Mouse (Mus musculus) neutrophil, adult 5-6 weeks (primary cell): Measurements from ENCODE around the gene Arhgap25. TPM values are rescaled to one million over a fixed set of nuclear protein-coding genes. Genes with fewer than 3 reads are reported as not detected.
"Not testable (repeated sequence)": the region's sequence is repeated elsewhere in the genome, so short reads cannot be mapped to it uniquely, and the experiment has no call there.

Experiments used
- ATAC-seq: fragments of 151-379, 151-347 bp; 2 replicates; pipeline ENCODE4 v1.8.0; 2017; ENCODE audit warnings: mild to moderate bottlenecking, moderate TSS enrichment; ENCODE audit not compliant: insufficient number of reproducible peaks, poor library complexity, low FRiP score, severe bottlenecking; ENCODE audit errors: extremely low read depth
- total RNA-seq: library from RNA; stranded (forward); fragments of 200-1000 nt; gene quantifications from 2 replicates; pipeline ENCODE4 v1.2.3, GENCODE M21; 2017

The Arhgap25 gene
- total RNA-seq, 1 experiment from 2014 or later = 369 TPM

DNA sequence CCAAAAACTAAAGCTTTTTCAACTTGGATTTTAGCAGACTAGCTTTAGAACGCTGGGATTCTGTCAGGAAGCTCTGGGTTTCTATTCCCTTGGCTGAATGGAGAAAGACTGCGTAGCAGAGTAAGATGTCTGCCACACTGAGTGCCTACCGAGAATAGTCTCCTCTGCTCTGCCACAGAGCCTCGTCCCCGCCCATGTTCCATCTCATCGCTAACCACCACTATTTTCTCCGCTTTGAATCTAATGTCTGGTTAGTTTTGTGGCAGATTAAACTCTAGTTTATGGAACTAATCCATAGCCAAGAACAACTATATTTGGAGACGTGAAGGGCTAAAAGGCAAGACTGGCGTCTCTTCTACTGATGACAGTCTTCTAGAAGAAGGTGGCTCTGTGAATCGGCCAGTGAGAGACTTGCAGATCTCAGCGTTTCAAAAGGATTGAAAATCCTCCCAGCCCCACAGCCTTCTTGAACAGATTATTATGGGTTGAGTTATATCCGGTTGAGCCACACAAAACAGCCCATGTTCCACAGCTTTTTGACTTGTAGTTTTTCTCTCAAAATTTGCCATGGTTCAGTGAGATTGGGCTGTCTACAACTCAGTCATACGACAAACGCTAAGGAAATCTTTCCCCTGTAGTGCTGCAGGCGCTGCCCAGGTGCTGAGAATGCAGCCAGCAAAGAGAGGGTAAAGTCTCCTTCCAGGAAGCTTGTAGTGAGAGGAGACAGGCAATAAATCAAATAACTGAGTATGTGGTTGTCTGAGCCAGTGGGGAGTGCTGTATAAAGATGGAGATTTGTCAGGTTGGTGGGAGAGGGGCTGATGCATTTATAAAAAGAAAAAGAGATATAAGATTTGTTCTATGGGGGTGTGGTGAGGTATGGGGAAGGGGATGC, 5.6 kb upstream of the Arhgap25 start:
- ATAC-seq = no peak

GRCm38 (mm10) chr6:87537678-87538077, 4.6 kb upstream of the Arhgap25 start:
- ATAC-seq = no peak

DNA sequence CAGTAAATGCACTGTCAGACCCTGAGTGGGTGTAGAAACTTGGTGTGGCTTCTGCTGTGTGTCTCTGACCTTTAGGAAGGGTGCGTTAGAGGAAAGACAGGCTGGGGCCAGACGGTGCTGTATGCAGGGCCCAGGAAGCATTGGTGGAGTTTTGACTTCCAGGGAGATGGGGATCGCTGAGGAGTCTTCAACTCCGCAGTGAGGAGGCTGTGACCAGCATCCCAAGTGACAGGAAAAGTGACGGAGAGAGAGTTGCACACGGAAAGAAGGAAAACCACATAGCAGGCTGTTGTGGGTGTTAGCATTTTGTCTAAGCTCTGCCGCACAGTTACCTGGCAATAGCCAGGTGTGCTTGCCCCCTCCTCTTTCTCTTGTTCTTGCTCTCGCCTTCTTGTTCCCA, 3.2 kb upstream of the Arhgap25 start:
- ATAC-seq = no peak

DNA sequence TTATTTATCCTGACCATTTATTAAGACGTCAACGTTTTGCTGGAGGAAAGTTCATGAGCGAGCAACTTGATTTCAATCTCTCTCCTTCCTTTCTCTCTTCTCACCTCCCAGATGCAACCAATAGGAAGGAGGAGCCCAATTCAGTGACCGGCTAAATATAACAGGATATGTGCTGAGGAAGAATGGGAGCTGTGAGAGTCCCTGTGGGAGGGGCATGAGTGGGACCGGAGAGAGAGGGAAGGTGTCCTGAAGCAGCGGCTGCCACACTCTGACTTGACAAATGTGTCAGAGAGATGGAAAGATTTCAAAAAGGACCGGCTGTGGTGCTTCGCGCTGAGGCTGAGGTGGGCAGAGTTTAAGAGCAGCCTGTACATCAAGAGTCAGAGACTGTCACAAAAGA, 2.6 kb upstream of the Arhgap25 start:
- no peak for ATAC-seq

GRCm38 (mm10) chr6:87534855-87535575, 2.0 kb upstream of the Arhgap25 start:
- peak; percentile 73 for ATAC-seq

- no peak for ATAC-seq
These were observed 1.5 kb downstream of the Arhgap25 start for GRCm38 (mm10) chr6:87531456-87532015.

DNA sequence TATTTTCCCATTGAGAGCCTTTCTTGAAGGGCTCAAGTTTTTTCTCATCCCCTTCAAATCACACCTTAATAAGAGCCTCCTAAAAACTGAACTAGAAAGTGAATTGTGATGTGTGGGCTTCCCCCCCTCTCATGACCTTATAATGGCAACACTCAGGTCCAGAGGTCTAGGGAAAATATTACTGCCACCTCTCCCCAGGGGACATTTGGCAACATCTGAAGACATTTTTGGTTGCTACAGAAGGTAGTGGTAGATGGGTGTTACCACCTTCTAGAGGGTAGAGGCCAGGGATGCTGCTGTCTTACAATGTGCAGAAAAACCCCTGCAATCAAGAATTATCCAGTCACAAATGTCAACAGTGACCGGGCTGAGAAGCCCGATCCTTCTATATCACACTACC, 2.7 kb downstream of the Arhgap25 start:
- no peak for ATAC-seq

GRCm38 (mm10) chr6:87527846-87528557, 5.1 kb downstream of the Arhgap25 start:
- ATAC-seq = no peak

- no peak for ATAC-seq
These were observed 5.7 kb downstream of the Arhgap25 start for GRCm38 (mm10) chr6:87527366-87527765.

DNA sequence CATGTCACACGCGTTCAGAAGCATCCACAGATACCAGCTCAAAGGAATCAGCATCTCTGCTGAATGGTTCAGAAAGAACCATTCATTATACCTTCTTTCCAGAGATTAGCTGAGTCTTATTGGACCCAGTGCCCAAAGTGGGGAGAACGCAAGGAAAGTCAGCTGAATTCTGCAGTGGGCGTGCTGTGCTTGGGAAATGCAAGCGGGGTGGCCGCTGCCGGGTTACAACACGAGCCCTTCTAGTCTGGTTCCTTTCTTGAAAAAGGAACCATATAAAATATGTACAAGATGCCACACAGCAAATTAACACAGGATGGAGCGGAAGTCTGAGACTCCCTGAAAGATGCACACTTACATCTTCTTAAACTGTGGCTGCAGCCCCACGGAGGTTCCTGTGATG, 7.9 kb downstream of the Arhgap25 start:
- ATAC-seq = no peak

GRCm38 (mm10) chr6:87524281-87524680, 8.8 kb downstream of the Arhgap25 start:
- no peak for ATAC-seq

DNA sequence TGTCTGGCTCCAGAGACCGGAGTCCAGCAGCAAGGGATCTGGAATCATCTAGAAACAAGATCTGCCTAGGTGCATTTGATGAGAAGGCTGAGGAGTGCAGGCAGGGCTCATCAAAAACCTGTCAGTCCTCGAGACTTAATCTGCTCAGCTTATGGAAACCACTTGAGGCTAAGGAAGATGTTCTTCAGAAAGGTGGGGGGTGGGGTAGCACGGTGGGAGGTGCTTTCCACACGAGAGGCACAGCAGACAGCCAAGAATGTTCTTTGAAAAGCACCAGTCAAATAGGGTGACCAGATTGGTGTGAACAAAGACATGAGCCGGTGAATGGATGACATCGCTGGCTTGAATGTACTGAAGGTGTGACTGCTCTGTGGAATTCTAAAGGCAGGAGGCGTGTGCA, 9.3 kb downstream of the Arhgap25 start:
- ATAC-seq = no peak

DNA sequence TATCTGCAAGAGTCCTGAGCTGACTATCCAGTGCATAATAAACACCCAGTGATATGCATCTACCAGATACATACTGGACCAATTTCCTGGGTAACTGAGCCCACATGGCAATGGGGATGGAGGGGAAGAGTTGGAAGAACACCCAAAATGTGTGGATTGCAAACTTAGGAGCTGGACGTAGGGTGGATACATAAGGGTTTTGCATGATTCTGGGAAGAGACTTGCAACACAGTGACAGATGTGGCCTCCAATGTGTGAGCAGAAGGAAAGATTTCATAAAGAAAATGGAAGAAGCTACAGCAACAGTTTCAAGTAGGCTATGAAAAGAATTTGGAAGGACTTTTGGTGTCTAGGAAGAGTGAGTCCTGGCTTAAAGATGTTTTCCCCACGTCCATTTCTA, 10.0 kb downstream of the Arhgap25 start:
- no peak for ATAC-seq

- ATAC-seq = no peak
These were observed 10.8 kb downstream of the Arhgap25 start for GRCm38 (mm10) chr6:87522236-87522635.

GRCm38 (mm10) chr6:87521705-87522104, 11.4 kb downstream of the Arhgap25 start:
- ATAC-seq = not testable (repeated sequence)

- no peak for ATAC-seq
These were observed 12.5 kb downstream of the Arhgap25 start for GRCm38 (mm10) chr6:87520572-87520971.

DNA sequence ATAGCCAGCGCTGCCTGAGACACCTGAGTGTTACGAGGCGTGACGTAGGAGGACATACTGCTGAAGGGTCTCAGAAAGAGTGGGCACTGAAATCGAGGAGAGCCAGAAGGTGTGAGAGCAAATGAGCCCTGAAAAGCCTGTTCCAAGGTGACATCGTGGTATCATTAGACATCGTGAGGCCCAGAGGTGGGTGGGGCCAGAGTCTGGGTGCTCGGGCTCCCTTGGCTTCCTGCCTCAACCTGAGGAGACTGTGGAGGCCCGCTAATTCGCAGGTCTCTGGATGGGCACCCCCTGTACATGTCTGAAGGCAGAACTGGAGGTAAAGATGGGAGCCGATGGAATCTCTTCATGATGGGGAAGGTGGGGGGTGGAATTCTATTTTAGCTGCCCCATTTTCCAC, 13.2 kb downstream of the Arhgap25 start:
- ATAC-seq = no peak

- no peak for ATAC-seq
These were observed 14.4 kb downstream of the Arhgap25 start for GRCm38 (mm10) chr6:87518622-87519021.

GRCm38 (mm10) chr6:87517753-87518409, 15.2 kb downstream of the Arhgap25 start:
- ATAC-seq = no peak
